Mouse (Mus musculus) G1E (cell line): ENCODE measurements at regions not wholly inside any gene's neighbourhood (a gene's known extent, or its start where the extent isn't known, plus 50 kb on each side); places are given as distances from the start of the nearest gene placed in this dataset.

ENCODE experiments used
- CTCF ChIP-seq: IDR thresholded peaks from 2 replicates; pipeline ENCODE4 v1.5.1; 2012; ENCODE audit warnings: low read depth, low read length, inconsistent platforms, mixed read lengths
- GATA1 ChIP-seq: IDR thresholded peaks from 2 replicates; pipeline ENCODE4 v1.6.1; 2012; ENCODE audit warnings: borderline replicate concordance, low read length, inconsistent platforms, mixed read lengths
- GATA2 ChIP-seq: IDR thresholded peaks from 2 replicates; pipeline ENCODE4 v1.6.1; 2012; ENCODE audit warnings: low read depth, low read length, inconsistent platforms, borderline replicate concordance
- POLR2AphosphoS5 ChIP-seq: IDR thresholded peaks from 2 replicates; pipeline ENCODE4 v1.6.1; 2012; ENCODE audit warnings: low read depth, low read length, inconsistent platforms; ENCODE audit not compliant: insufficient replicate concordance
- TAL1 ChIP-seq: conservative IDR thresholded peaks from 2 replicates; pipeline ENCODE4 v1.6.1; 2012; ENCODE audit warnings: low read depth, low read length, inconsistent platforms, mixed read lengths

- TF ChIP-seq CTCF: no peak
- no peak for TF ChIP-seq GATA1
- no peak for TF ChIP-seq TAL1
- no peak for TF ChIP-seq POLR2AphosphoS5
- TF ChIP-seq GATA2: no peak
These were observed 287.2 kb downstream of the Gm11232 start for GRCm38 (mm10) chr4:71470580-71470979.
